Mouse (Mus musculus): ENCODE results near the gene Lin7a.

DNA sequence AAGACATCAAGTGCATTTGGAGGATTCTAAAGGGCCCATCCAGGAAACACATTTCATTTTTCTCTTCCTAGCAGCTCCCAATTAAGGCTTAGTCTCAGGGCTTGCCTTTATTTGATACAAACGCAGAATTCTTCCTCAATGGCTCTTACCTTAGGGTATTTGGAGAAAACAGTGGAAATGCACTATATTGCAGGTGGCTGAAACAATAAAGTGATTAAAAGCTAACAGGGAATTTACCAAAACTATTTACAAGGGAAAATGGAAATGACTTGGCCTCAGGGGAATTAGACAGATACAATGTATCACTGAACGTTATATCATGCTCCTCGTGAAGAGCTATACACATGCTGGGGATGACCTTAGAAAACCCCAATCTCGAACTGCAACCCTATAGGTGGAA is 35.3 kb upstream of the Lin7a start:
- no peak for TF ChIP-seq CTCF (IDR thresholded peaks at IDR 0.05; ENCODE audit: borderline replicate concordance, insufficient read depth, low read length)
- TF ChIP-seq POLR2A (IDR thresholded peaks at IDR 0.05; ENCODE audit: low read depth, low read length), result no peak

Measured in embryonic fibroblast, embryonic 13.5 days (primary cell).